Mouse (Mus musculus): ENCODE data around the gene Swi5. TPM values are rescaled to one million over a fixed set of nuclear protein-coding genes. Genes with fewer than 3 reads are reported as not detected.

The Swi5 gene
- total and polyA plus RNA-seq, 2 experiments from 2014 or later: 375 to 463 TPM

DNA sequence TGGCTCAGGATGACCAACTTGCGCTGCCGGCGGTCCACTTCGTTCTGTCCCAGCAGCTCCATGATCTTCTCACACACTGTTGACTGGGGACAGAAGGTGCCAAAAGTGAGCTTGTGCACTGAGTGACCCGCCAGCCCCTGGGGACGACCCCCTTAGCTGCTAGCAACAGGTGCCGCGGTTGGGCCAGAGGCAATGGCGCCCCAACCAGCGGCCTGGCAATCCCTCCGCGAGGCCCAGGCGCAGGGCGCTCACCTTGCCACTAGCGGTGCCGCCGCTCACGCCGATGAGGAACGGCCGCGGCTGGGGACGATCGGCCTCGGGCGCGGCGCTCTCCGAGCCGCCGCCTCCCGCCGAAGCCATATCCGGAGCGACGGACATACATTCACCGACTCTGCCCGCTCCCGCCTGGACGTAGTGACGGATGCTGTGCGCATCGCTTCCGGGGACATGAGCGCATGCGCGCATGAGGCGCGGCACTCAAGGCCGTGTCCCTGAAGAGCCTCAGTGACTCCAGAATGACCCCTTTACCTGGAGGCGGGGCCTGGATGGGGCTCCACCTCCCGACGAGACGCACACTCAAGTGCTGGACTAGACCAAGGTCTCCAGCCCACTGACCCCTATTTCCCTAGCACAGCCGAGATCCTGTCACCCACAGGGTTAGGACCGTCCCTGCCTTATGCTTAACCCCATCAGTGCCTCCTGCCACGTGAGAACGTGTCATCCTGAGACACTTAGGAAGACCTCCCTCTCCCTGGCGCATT is 28.0 kb downstream of the Swi5 start, which contains the start of gene Uck1:
TSS of gene Uck1 (minus strand) at position 503 of the 761 bp plus-strand sequence.
- DNase-seq (ENCODE audit: low spot score) (peak; percentile 92), ATAC-seq (ENCODE audit: low FRiP score) (peak; percentile 88)
- Histone ChIP-seq H3K4me2 (ENCODE audit: low read depth, low read length, poor library complexity, severe bottlenecking) (peak within 1 kb of the TSS; percentile 86), H3K4me1 (ENCODE audit: insufficient read depth, low read length) (peaks cover 5% of the 10 kb centered on the region), H3K36me3 (ENCODE audit: insufficient read depth, low read length) (peaks cover 20% of the 10 kb centered on the region), H3K9ac (replicated peaks; ENCODE audit: low read length, poor library complexity, severe bottlenecking) (peak within 1 kb of the TSS; percentile 61), H3K27ac (ENCODE audit: low read depth, low read length) (peak within 1 kb of the TSS; percentile 7; the same call in 1 of the 2 replicates), H3K9me3 (ENCODE audit: low read length) (no peaks in the 10 kb centered on the region), H3K27me3 (ENCODE audit: insufficient read depth, low read length) (no peaks in the 10 kb centered on the region), H3K4me3 (ENCODE audit: low read depth, low read length) (peak within 1 kb of the TSS; percentile 49)
- WGBS: 2% methylated on average over 56 of the region's 59 CpGs
- TF ChIP-seq CTCF (IDR thresholded peaks at IDR 0.05): no peak

GRCm38 (mm10) chr2:32258887-32259533 is 28.9 kb downstream of the Swi5 start:
- no peak for DNase-seq (ENCODE audit: low spot score)

GRCm38 (mm10) chr2:32256273-32256672 is 31.6 kb downstream of the Swi5 start:
- peaks cover 55% of the 10 kb centered on the region for H3K36me3 ChIP-seq (ENCODE audit: insufficient read depth, low read length)

More at GRCm38 (mm10) chr2:32258887-32259533, 28.9 kb downstream of the Swi5 start:
- H3K27me3 ChIP-seq (ENCODE audit: insufficient read depth, low read length): no peaks in the 10 kb centered on the region
- peak overlapping the region; percentile 49 for H3K4me3 ChIP-seq (ENCODE audit: low read depth, low read length)
- ATAC-seq (ENCODE audit: low FRiP score): no peak
- H3K9me3 ChIP-seq (ENCODE audit: low read length): no peaks in the 10 kb centered on the region
- H3K4me2 ChIP-seq (ENCODE audit: low read depth, low read length, poor library complexity, severe bottlenecking): peak overlapping the region; percentile 86
- H3K27ac ChIP-seq (ENCODE audit: low read depth, low read length): peak overlapping the region; percentile 7; the same call in 1 of the 2 replicates
- peaks cover 5% of the 10 kb centered on the region for H3K4me1 ChIP-seq (ENCODE audit: insufficient read depth, low read length)
- WGBS: 62% methylated on average over 6 of the region's 6 CpGs
- peak overlapping the region; percentile 61 for H3K9ac ChIP-seq (replicated peaks; ENCODE audit: low read length, poor library complexity, severe bottlenecking)
- peaks cover 28% of the 10 kb centered on the region for H3K36me3 ChIP-seq (ENCODE audit: insufficient read depth, low read length)
- TF ChIP-seq CTCF (IDR thresholded peaks at IDR 0.05): no peak

DNA sequence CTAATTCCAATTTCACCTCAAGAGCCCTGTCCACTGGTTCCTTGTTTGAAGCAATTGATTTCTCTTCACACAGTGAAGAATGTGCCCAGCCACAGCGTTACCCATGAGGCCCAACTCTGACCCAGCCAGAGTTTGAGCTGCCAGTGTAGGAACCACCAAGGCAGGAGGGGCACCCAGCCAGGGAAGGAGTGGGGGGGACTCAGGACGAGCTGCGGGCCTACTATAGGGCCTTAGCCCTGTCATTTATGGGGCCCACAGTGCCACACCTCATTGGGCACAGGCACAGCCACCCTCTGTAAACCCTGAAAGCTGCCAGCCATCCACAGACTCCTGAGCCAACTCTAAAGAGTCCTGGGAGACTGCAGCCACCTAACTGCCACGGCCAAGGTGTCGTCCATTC is 33.3 kb downstream of the Swi5 start:
- TF ChIP-seq CTCF (IDR thresholded peaks at IDR 0.05): no peak
- Histone ChIP-seq H3K4me1 (ENCODE audit: insufficient read depth, low read length) (peaks cover 5% of the 10 kb centered on the region), H3K9me3 (ENCODE audit: low read length) (no peaks in the 10 kb centered on the region), H3K27me3 (ENCODE audit: insufficient read depth, low read length) (no peaks in the 10 kb centered on the region), H3K9ac (replicated peaks; ENCODE audit: low read length, poor library complexity, severe bottlenecking) (no peak overlapping the region), H3K4me2 (ENCODE audit: low read depth, low read length, poor library complexity, severe bottlenecking) (no peak overlapping the region), H3K36me3 (ENCODE audit: insufficient read depth, low read length) (peaks cover 63% of the 10 kb centered on the region), H3K4me3 (ENCODE audit: low read depth, low read length) (no peak overlapping the region), H3K27ac (ENCODE audit: low read depth, low read length) (no peak overlapping the region)
- ATAC-seq (ENCODE audit: low FRiP score): no peak
- DNase-seq (ENCODE audit: low spot score): no peak
- WGBS: 89% methylated on average over 5 of the region's 5 CpGs

More at GRCm38 (mm10) chr2:32256273-32256672, 31.6 kb downstream of the Swi5 start:
- DNase-seq (ENCODE audit: low spot score): no peak
- Histone ChIP-seq H3K4me1 (ENCODE audit: insufficient read depth, low read length) (peaks cover 5% of the 10 kb centered on the region), H3K9ac (replicated peaks; ENCODE audit: low read length, poor library complexity, severe bottlenecking) (no peak overlapping the region), H3K27ac (ENCODE audit: low read depth, low read length) (no peak overlapping the region), H3K27me3 (ENCODE audit: insufficient read depth, low read length) (no peaks in the 10 kb centered on the region), H3K4me2 (ENCODE audit: low read depth, low read length, poor library complexity, severe bottlenecking) (no peak overlapping the region), H3K4me3 (ENCODE audit: low read depth, low read length) (no peak overlapping the region), H3K9me3 (ENCODE audit: low read length) (no peaks in the 10 kb centered on the region)
- 97% methylated on average over 11 of the region's 11 CpGs for WGBS
- no peak for TF ChIP-seq CTCF (IDR thresholded peaks at IDR 0.05)
- ATAC-seq (ENCODE audit: low FRiP score): no peak

DNA sequence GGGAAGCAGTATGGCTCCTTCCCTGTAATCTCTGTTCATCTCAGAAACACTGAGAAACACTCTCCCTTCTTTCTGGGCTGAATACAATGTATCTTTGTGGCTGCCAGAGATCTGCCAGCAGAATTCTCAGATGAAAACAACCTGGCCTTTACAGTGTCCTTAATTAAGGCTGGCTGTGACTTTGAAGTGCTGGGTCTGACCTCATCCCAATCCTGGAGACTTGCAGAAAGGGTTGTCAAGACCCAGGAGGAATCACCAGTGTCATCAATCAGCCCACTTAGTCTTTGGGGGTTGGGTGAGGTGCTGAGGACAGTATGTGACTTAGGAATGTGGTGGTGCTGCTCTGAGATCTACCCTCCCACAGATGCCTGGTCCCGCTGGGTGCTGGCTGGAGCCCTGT is 34.5 kb downstream of the Swi5 start:
- no peak for TF ChIP-seq CTCF (IDR thresholded peaks at IDR 0.05)
- DNase-seq (ENCODE audit: low spot score) (no peak), ATAC-seq (ENCODE audit: low FRiP score) (no peak)
- peaks cover 72% of the 10 kb centered on the region for H3K36me3 ChIP-seq (ENCODE audit: insufficient read depth, low read length)
- H3K27me3 ChIP-seq (ENCODE audit: insufficient read depth, low read length): no peaks in the 10 kb centered on the region
- no peak overlapping the region for H3K4me2 ChIP-seq (ENCODE audit: low read depth, low read length, poor library complexity, severe bottlenecking)
- WGBS: 89% methylated on average over 1 of the region's 1 CpGs
- no peak overlapping the region for H3K27ac ChIP-seq (ENCODE audit: low read depth, low read length)
- H3K4me3 ChIP-seq (ENCODE audit: low read depth, low read length): no peak overlapping the region
- no peaks in the 10 kb centered on the region for H3K4me1 ChIP-seq (ENCODE audit: insufficient read depth, low read length)
- no peak overlapping the region for H3K9ac ChIP-seq (replicated peaks; ENCODE audit: low read length, poor library complexity, severe bottlenecking)
- H3K9me3 ChIP-seq (ENCODE audit: low read length): no peaks in the 10 kb centered on the region

GRCm38 (mm10) chr2:32252658-32253057 is 35.2 kb downstream of the Swi5 start:
- no peak overlapping the region for H3K4me2 ChIP-seq (ENCODE audit: low read depth, low read length, poor library complexity, severe bottlenecking)
- no peak for TF ChIP-seq CTCF (IDR thresholded peaks at IDR 0.05)
- H3K4me3 ChIP-seq (ENCODE audit: low read depth, low read length): no peak overlapping the region
- 95% methylated on average over 5 of the region's 5 CpGs for WGBS
- H3K27me3 ChIP-seq (ENCODE audit: insufficient read depth, low read length): no peaks in the 10 kb centered on the region
- H3K9ac ChIP-seq (replicated peaks; ENCODE audit: low read length, poor library complexity, severe bottlenecking): no peak overlapping the region
- peaks cover 75% of the 10 kb centered on the region for H3K36me3 ChIP-seq (ENCODE audit: insufficient read depth, low read length)
- no peaks in the 10 kb centered on the region for H3K4me1 ChIP-seq (ENCODE audit: insufficient read depth, low read length)
- no peak for ATAC-seq (ENCODE audit: low FRiP score)
- H3K9me3 ChIP-seq (ENCODE audit: low read length): no peaks in the 10 kb centered on the region
- DNase-seq (ENCODE audit: low spot score): no peak
- no peak overlapping the region for H3K27ac ChIP-seq (ENCODE audit: low read depth, low read length)

Measured in midbrain, postnatal 0 days (tissue).